Mouse (Mus musculus) megakaryocyte, embryonic 14.5 days (primary cell): ENCODE measurements at regions not wholly inside any gene's neighbourhood (a gene's known extent, or its start where the extent isn't known, plus 50 kb on each side); places are given as distances from the start of the nearest gene placed in this dataset.

Source experiments
- FLI1 ChIP-seq: IDR thresholded peaks from 2 replicates; pipeline ENCODE4 v1.6.1; 2012; ENCODE audit warnings: low read length, inconsistent platforms, mixed read lengths
- GATA1 ChIP-seq: IDR thresholded peaks from 3 replicates; pipeline ENCODE4 v1.6.1; 2012; ENCODE audit warnings: mixed read lengths, low read length, inconsistent platforms, borderline replicate concordance

DNA sequence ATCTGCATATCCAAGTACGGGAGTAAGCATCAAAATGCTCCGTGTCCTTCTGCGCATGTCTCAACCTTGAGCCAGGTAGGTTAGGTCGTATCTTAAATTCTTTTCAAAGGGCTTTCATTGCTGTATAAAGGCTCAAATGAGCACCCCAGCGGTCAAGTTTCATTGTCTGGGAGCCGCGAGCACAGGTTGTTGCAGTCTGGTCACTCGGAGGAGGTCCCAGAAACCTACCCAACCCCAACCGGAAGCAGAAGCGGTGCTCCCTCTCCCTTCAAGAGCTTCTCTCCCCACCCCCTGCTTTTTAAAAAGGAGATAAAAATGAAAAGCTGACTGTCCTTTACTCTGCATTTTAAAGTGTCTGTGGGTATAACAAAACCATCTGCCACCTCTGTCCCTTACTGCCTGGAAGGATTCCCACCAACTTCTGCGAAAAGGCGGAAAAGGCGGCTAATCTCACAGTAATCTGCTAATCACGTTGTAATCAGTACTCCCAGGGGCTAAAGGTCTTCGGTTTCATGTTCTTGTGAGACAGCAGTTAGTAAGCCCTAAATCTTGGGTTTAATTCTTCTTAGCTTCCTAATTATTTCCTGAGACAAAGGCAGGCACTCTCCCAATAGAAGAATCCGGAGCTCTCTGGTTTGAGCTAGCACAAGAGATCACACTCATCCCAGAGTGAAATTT, 2081.0 kb downstream of the A830018L16Rik start:
- TF ChIP-seq FLI1 (no peak), GATA1 (no peak)
